ENCODE assay signal across 28 mouse cellular contexts in genomic region chr4:65946021-65946420, GRCm38 (mm10).
"Had no signal": no experiment of that assay in that cellular context is flagged by ENCODE, and none has a peak within 500 bp of the region (broad histone marks: within the 10 kb centered on the region; RNA-seq: fewer than 3 reads in every experiment).

No protein-coding gene starts in this region.

- H3K27ac ChIP-seq: embryonic facial prominence, embryonic 10.5 days; embryonic facial prominence, embryonic 12.5 days; embryonic facial prominence, embryonic 13.5 days; embryonic facial prominence, embryonic 15.5 days; forebrain, embryonic 10.5 days; forebrain, embryonic 12.5 days; forebrain, embryonic 13.5 days; forebrain, embryonic 15.5 days; gastrocnemius, adult 2 months; heart, adult 2 months had no signal

- H3K36me3 ChIP-seq: embryonic facial prominence, embryonic 10.5 days; embryonic facial prominence, embryonic 12.5 days; embryonic facial prominence, embryonic 13.5 days; embryonic facial prominence, embryonic 15.5 days; forebrain, embryonic 10.5 days; forebrain, embryonic 12.5 days; forebrain, embryonic 15.5 days had no signal

- ATAC-seq: forebrain, embryonic 13.5 days; forebrain, embryonic 14.5 days; forebrain, embryonic 15.5 days; forebrain, embryonic 16.5 days; forebrain, postnatal 0 days had no signal

- H3K27me3 ChIP-seq: embryonic facial prominence, embryonic 12.5 days; embryonic facial prominence, embryonic 13.5 days; embryonic facial prominence, embryonic 15.5 days; forebrain, embryonic 12.5 days; forebrain, embryonic 13.5 days; forebrain, embryonic 15.5 days had no signal

- H3K9me3 ChIP-seq: embryonic facial prominence, embryonic 10.5 days; embryonic facial prominence, embryonic 12.5 days; embryonic facial prominence, embryonic 13.5 days; embryonic facial prominence, embryonic 15.5 days; forebrain, embryonic 10.5 days; forebrain, embryonic 12.5 days; forebrain, embryonic 13.5 days; forebrain, embryonic 15.5 days had no signal

- H3K4me1 ChIP-seq: embryonic facial prominence, embryonic 10.5 days; embryonic facial prominence, embryonic 12.5 days; embryonic facial prominence, embryonic 13.5 days; embryonic facial prominence, embryonic 15.5 days; forebrain, embryonic 10.5 days; forebrain, embryonic 12.5 days; forebrain, embryonic 13.5 days; forebrain, embryonic 15.5 days had no signal

- H3K4me2 ChIP-seq: embryonic facial prominence, embryonic 12.5 days; embryonic facial prominence, embryonic 13.5 days; embryonic facial prominence, embryonic 15.5 days; forebrain, embryonic 12.5 days; forebrain, embryonic 13.5 days; forebrain, embryonic 15.5 days had no signal

- DNase-seq: cerebellum, adult 2 months; cerebellum, adult 8-10 months; cerebellum, adult 9-10 months; cerebellum, adult 9-11 months; cerebellum, postnatal 10 days; cerebellum, postnatal 14 days; cerebellum, postnatal 25 days; cerebellum, postnatal 36 days; embryo, embryonic 11 days; forebrain, postnatal 0 days; gastrocnemius, adult 2 months; gastrocnemius, postnatal 10 days; gastrocnemius, postnatal 14 days; gastrocnemius, postnatal 25 days; gastrocnemius, postnatal 36 days; heart, adult 11 months; heart, adult 2 months had no signal

- H3K9ac ChIP-seq: embryonic facial prominence, embryonic 12.5 days; embryonic facial prominence, embryonic 13.5 days; embryonic facial prominence, embryonic 15.5 days; forebrain, embryonic 12.5 days; forebrain, embryonic 13.5 days; forebrain, embryonic 15.5 days; forebrain, postnatal 0 days had no signal

- H3K4me3 ChIP-seq: embryonic facial prominence, embryonic 10.5 days; embryonic facial prominence, embryonic 12.5 days; embryonic facial prominence, embryonic 13.5 days; embryonic facial prominence, embryonic 15.5 days; erythroblast, embryonic 14.5 days; forebrain, embryonic 10.5 days; forebrain, embryonic 12.5 days; forebrain, embryonic 13.5 days; forebrain, embryonic 15.5 days; gastrocnemius, adult 2 months; heart, adult 2 months had no signal
